Mouse (Mus musculus): ENCODE results near the gene Nebl.

GRCm38 (mm10) chr2:17658176-17658575 lies 73.1 kb downstream of the Nebl start:
- TF ChIP-seq CTCF (IDR thresholded peaks at IDR 0.05; ENCODE audit: low read depth) (no peak), EP300 (IDR thresholded peaks at IDR 0.05; ENCODE audit: low read depth) (no peak)

Data from liver, postnatal 0 days (tissue).